Mouse (Mus musculus) small intestine, adult 2 months (tissue): ENCODE measurements around the gene Zfyve28.

Experiments
- CTCF ChIP-seq: fragments of 200-500 bp; IDR thresholded peaks from 2 replicates; pipeline ENCODE4 v1.5.1; 2012; ENCODE audit warnings: low read depth, mild to moderate bottlenecking, control low read depth, inconsistent platforms, low read length, moderate library complexity, mixed read lengths; ENCODE audit not compliant: insufficient replicate concordance, insufficient read length; ENCODE audit errors: extremely low read depth
- POLR2A ChIP-seq: fragments of 200-500 bp; IDR thresholded peaks from 2 replicates; pipeline ENCODE4 v1.6.1; 2012; ENCODE audit warnings: low read depth, mild to moderate bottlenecking, control low read depth, inconsistent platforms, low read length, moderate library complexity

- no peak for TF ChIP-seq CTCF
- no peak for TF ChIP-seq POLR2A
Measured at GRCm38 (mm10) chr5:34294696-34295095, 6.4 kb upstream of the Zfyve28 start.
